Mouse (Mus musculus): ENCODE measurements at regions not wholly inside any gene's neighbourhood (a gene's known extent, or its start where the extent isn't known, plus 50 kb on each side); places are given as distances from the start of the nearest gene placed in this dataset.
A peak's percentile ranks its signal among the peaks of the same experiment; 100 is the strongest.
"Not testable (repeated sequence)": the region's sequence is repeated elsewhere in the genome, so short reads cannot be mapped to it uniquely, and the experiment has no call there.

DNA sequence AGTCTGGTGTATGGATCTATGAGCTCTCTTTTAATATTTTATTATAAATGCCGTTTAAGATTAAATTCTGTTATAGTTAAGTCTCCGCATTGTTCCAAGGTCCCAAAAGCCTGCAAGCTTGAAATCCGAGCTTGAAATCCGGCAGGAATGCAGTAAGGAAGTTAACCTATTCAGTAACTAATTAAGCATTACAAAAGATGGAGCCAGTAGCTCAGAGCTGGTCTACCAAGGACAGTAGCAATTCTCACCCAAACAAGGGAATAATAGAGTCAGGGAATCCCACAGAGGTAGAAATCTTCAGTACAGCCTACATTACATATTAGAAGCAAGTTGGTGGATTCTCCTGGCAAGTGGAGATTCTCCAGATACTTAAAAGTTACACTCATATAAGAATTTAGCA, 325.0 kb downstream of the Phf3 start:
- DNase-seq (ENCODE audit: low spot score in 2 of 2) = not testable (repeated sequence)

DNA sequence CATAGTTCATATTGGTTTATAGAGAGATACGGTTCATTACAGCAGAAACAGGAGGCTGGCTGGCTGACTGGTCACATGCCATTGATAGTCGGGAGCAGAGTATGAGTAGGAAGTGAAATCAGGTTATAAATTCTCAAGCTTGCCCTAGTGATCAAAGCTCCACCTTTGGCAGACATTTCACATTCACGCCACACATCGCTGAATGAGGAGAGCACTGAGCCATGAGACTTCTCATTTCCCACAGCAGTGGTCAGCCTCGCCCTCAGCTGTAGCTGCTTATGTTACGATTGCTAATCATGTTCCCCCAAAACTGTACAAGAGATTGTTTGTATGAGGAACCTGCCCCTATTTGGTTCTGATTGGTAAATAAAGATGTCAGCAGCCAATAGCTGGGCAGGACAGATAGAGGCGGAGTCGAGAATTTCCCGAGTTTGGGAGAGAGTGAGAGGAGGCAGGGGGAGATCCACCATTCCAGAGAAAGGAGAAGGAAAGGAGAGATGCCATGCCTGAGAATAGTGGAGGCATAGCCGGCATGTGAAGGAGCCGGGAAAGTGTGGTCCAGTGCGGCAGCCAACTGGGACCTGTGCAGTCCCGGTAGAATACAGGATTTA, 333.5 kb downstream of the Phf3 start:
- no peak for DNase-seq (ENCODE audit: low spot score in 2 of 2)

DNA sequence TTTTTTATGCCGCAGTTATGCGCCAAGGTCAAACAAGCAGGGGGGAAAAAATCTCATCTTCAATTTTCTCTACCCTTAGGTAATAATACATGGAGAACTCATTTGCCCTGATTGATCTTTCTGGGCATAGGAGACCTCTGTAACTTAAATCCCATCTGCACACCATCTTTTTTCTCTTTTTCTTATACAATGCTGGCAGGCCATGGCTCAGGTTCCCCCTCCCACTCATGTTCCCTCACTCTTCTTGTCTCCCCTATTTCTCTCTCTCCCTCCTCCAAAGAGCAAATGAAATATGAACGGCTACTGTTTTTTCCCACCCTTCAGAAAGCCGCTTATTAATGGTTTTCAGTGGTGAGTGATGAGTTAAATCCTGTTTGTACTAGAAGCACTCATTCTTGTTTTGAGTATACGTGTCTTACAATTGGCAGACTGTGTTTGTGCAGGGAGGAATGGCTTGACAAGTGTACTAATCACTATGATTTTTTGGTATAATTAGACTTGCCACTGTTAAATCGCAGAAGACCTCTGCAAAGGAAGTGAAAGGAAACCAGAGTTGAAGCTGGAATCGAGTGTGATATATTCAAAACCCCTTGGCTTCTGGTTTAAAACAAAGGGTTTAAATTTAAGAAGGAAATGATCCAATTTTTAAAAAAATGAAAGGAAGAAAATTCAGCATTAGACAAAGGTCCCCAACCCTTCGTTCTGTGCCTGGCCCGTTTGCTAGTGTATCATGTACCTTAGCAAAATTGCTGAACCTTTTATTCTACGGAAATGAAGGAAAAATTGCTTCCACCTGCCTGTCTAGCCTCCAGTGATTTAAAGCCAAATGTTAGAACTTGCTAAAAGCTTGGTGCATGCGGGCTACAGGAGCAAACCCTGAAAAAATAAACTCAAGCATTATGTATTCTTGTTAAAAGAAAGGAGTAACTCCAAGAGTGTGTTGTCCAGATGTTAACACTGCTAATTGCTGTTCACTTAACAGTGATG, 336.4 kb downstream of the Phf3 start:
- no peak for DNase-seq (ENCODE audit: low spot score in 2 of 2)

- DNase-seq (ENCODE audit: low spot score in 2 of 2) = no peak
These were observed 356.4 kb downstream of the Phf3 start for GRCm38 (mm10) chr1:30517348-30517747.

GRCm38 (mm10) chr1:30515846-30516245, 357.9 kb downstream of the Phf3 start:
- DNase-seq (ENCODE audit: low spot score in 2 of 2) = no peak

DNA sequence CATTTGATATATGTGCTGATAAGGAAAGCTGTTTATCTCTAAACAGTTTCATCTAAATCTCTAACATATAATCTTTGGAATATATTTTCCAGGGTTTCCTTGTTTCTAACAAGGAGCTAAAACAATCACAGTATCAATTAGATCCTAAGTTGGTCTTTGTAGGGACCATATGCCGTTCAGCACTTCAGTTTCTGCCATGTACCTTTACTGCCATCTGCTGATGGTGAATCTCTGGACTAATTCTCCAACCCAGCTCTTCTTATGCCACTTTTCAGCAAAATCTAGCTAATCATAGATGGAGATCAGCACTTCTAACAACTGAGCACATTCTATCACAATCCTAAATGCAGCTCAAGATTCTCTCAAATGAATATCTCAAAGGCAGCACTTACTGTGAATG, 370.5 kb downstream of the Phf3 start:
- peak; percentile 43 to 75 for DNase-seq (ENCODE audit: low spot score in 2 of 2)

DNA sequence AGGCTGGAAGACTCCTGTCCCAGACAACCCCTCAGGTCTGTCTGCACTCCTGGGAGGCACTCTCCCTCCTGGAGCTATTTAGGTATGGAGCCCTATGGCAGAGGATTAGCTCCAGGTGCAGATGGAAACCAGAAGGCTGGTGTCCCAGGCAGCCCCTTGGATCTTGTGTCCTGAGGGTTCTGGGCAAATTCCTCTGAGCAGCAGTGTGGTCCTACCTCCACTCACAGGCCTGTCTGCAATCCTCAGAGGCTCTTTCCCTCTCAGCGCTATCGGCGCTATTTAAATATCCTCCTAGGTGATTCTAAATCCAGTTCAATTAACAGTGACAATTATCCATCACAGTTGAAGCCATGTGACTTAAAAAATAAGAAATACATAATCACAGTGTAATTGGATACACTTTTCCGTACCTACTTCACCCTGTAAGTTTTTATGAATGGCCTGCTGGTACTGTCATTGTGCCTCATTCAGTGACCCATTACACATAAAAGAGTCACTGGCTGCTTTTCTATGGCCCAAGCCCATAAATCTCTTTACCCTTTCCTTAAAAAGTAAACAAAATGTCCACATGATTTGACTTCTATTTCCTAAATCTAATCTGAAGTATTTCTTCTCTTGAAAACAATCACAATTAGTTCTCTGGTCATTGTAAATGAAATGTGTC, 413.3 kb downstream of the Phf3 start:
- DNase-seq (ENCODE audit: low spot score in 2 of 2) = no peak

- DNase-seq (ENCODE audit: low spot score in 2 of 2) = peak in 1 of 2 experiments; percentile 29
These were observed 435.8 kb downstream of the Phf3 start for GRCm38 (mm10) chr1:30437964-30438363.

- DNase-seq (ENCODE audit: low spot score in 2 of 2) = peak; percentile 18 to 42
These were observed 457.1 kb downstream of the Phf3 start for GRCm38 (mm10) chr1:30416582-30416981.

DNA sequence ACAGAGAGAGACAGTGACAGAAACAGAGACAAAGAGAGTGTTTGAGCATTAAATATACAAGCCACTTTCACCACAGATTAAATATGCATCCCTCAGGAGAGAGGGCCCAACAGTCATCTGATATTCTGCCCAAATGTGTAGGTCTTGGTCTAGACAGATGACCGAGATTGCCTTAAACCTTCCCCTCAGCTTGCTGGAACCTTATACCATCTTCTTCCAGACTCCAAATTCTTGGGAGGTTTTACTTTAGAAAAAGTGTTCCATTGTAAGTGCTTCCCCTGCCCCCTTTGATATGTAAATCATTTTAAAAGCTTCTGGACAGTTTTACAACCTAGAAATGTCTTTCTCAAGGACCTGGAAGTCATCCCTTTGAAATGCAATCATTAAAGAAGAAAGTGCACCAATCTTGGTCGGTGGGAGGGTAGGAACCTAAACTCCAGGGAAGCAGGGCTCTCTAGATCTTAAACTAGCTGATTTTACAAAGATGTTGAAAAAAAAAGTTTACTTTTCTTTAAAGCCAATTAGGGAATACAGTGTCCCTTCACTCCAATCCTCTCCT, 458.8 kb downstream of the Phf3 start:
- DNase-seq (ENCODE audit: low spot score in 2 of 2) = no peak

Measured in frontal cortex, postnatal 36 days (tissue).